In genomic region chr2:30132801-30133612, GRCm38 (mm10) we compare ENCODE assay signal across 8 mouse cellular contexts. TPM values are rescaled to one million over a fixed set of nuclear protein-coding genes. Genes with fewer than 3 reads are reported as not detected.
A peak's percentile ranks its signal among the peaks of the same experiment; 100 is the strongest.
DNase-seq lines count a peak whose midpoint lies in the region; ATAC-seq and TF ChIP-seq lines count a peak whose summit lies in the region.

No protein-coding gene starts in this region.

- peaks cover 9% of the 10 kb centered on the region for H3K36me3 ChIP-seq in spleen, adult 2 months (ENCODE audit: control insufficient read depth, insufficient read depth, low read length)
- H3K36me3 ChIP-seq in hindbrain, embryonic 11.5 days (ENCODE audit: control insufficient read depth, insufficient read depth, low read length) = peaks cover 2% of the 10 kb centered on the region; the same call in 1 of the 2 replicates
- peaks cover 27% of the 10 kb centered on the region for H3K36me3 ChIP-seq in limb, embryonic 15.5 days
- peaks cover 5% of the 10 kb centered on the region; the same call in 1 of the 2 replicates for H3K36me3 ChIP-seq in midbrain, postnatal 0 days (ENCODE audit: insufficient read depth, low read length)

- no peaks in the 10 kb centered on the region for H3K9me3 ChIP-seq in hindbrain, embryonic 11.5 days (ENCODE audit: control insufficient read depth, low read length)
- no peaks in the 10 kb centered on the region for H3K9me3 ChIP-seq in limb, embryonic 15.5 days
- no peaks in the 10 kb centered on the region for H3K9me3 ChIP-seq in midbrain, postnatal 0 days (ENCODE audit: low read length)

- no peaks in the 10 kb centered on the region for H3K27me3 ChIP-seq in spleen, adult 2 months (ENCODE audit: control insufficient read depth, insufficient read depth, low read length)
- H3K27me3 ChIP-seq in hindbrain, embryonic 11.5 days (ENCODE audit: control insufficient read depth, insufficient read depth, low read length) = no peaks in the 10 kb centered on the region
- no peaks in the 10 kb centered on the region for H3K27me3 ChIP-seq in limb, embryonic 15.5 days
- no peaks in the 10 kb centered on the region for H3K27me3 ChIP-seq in midbrain, postnatal 0 days (ENCODE audit: insufficient read depth, low read length)

- no peak for TF ChIP-seq POLR2A in spleen, adult 2 months (IDR thresholded peaks at IDR 0.05; ENCODE audit: low read depth, low read length)

- no peak for DNase-seq in spleen, adult 2 months (ENCODE audit: low read depth in 1 of 2, low spot score in 2 of 2)
- DNase-seq in spleen, postnatal 4 days (ENCODE audit: low spot score in 2 of 2) = no peak
- DNase-seq in hindbrain, embryonic 11.5 days (ENCODE audit: low spot score) = no peak
- DNase-seq in midbrain, postnatal 0 days (ENCODE audit: low spot score) = peak; percentile 15
- no peak for DNase-seq in right cerebral cortex, adult 2 months (ENCODE audit: low spot score in 2 of 2)
- DNase-seq in c-Kit-positive CD71-positive TER-119-positive erythroid progenitor cells, embryonic 14.5 days (ENCODE audit: low spot score) = no peak

- TF ChIP-seq CTCF in spleen, adult 2 months (IDR thresholded peaks at IDR 0.05; ENCODE audit: extremely low read depth, insufficient read depth, insufficient read length, insufficient replicate concordance) = no peak
- no peak for TF ChIP-seq CTCF in midbrain, postnatal 0 days (IDR thresholded peaks at IDR 0.05)

- peaks cover 8% of the 10 kb centered on the region; the same call in 1 of the 2 replicates for H3K4me1 ChIP-seq in spleen, adult 2 months (ENCODE audit: control insufficient read depth, insufficient read depth, insufficient read length)
- H3K4me1 ChIP-seq in hindbrain, embryonic 11.5 days (replicated peaks; ENCODE audit: control insufficient read depth, insufficient read depth, low read length) = peaks cover 6% of the 10 kb centered on the region; the same call in 1 of the 2 replicates
- peaks cover 26% of the 10 kb centered on the region for H3K4me1 ChIP-seq in limb, embryonic 15.5 days
- H3K4me1 ChIP-seq in midbrain, postnatal 0 days (ENCODE audit: insufficient read depth, low read length) = peaks cover 11% of the 10 kb centered on the region; the same call in 1 of the 2 replicates

- H3K4me3 ChIP-seq in spleen, adult 2 months (ENCODE audit: extremely low read depth, insufficient read depth, insufficient read length) = peak overlapping the region; percentile 89
- peak overlapping the region; percentile 83 for H3K4me3 ChIP-seq in hindbrain, embryonic 11.5 days (ENCODE audit: low read depth, low read length)
- peak overlapping the region; percentile 94 for H3K4me3 ChIP-seq in limb, embryonic 15.5 days
- H3K4me3 ChIP-seq in midbrain, postnatal 0 days (ENCODE audit: low read depth, low read length) = peak overlapping the region; percentile 78

- peak overlapping the region; percentile 89 for H3K4me2 ChIP-seq in hindbrain, embryonic 11.5 days (replicated peaks; ENCODE audit: low read depth, low read length)
- peak overlapping the region; percentile 80 for H3K4me2 ChIP-seq in limb, embryonic 15.5 days
- H3K4me2 ChIP-seq in midbrain, postnatal 0 days (ENCODE audit: low read depth, low read length, poor library complexity, severe bottlenecking) = peak overlapping the region; percentile 90

- peak overlapping the region; percentile 75 for H3K27ac ChIP-seq in spleen, adult 2 months (ENCODE audit: insufficient read depth, low read length)
- no peak overlapping the region for H3K27ac ChIP-seq in hindbrain, embryonic 11.5 days (ENCODE audit: low read depth, low read length)
- peak overlapping the region; percentile 88 for H3K27ac ChIP-seq in limb, embryonic 15.5 days
- H3K27ac ChIP-seq in midbrain, postnatal 0 days (ENCODE audit: low read depth, low read length) = peak overlapping the region; percentile 7; the same call in 1 of the 2 replicates

- ATAC-seq in erythroblast, adult 5-6 weeks (replicated peaks; ENCODE audit: low FRiP score, poor library complexity, severe bottlenecking) = peak; percentile 10
- peak; percentile 58 for ATAC-seq in hindbrain, embryonic 11.5 days (ENCODE audit: low FRiP score)
- ATAC-seq in limb, embryonic 15.5 days (ENCODE audit: insufficient number of reproducible peaks, low FRiP score, low TSS enrichment, low read depth) = peak; percentile 20; the same call in 1 of the 2 replicates
- ATAC-seq in midbrain, postnatal 0 days (ENCODE audit: low FRiP score) = no peak

- peak overlapping the region; percentile 38 for H3K9ac ChIP-seq in hindbrain, embryonic 11.5 days (ENCODE audit: low read depth, low read length)
- peak overlapping the region; percentile 86; the same call in 1 of the 2 replicates for H3K9ac ChIP-seq in limb, embryonic 15.5 days
- no peak overlapping the region for H3K9ac ChIP-seq in midbrain, postnatal 0 days (replicated peaks; ENCODE audit: low read length, poor library complexity, severe bottlenecking)

- 41% methylated on average over 16 of the region's 16 CpGs for WGBS in spleen, adult 2 months
- 29% methylated on average over 16 of the region's 16 CpGs for WGBS in hindbrain, embryonic 11.5 days
- WGBS in limb, embryonic 15.5 days = 11% methylated on average over 16 of the region's 16 CpGs
- WGBS in midbrain, postnatal 0 days = 21% methylated on average over 16 of the region's 16 CpGs

RNA-seq across cellular contexts. Expression of gene Tbc1d13, which starts 0.5 kb away (rescaled TPM):
- polyA plus RNA-seq in spleen, adult 2 months (2012; rRNA removed) = 48.5 and 50.9 TPM in 2 replicates
- total RNA-seq in erythroblast, adult 5-6 weeks (2015; ENCODE audit: low replicate concordance) = 20.0 and 20.3 TPM in 2 replicates
- total RNA-seq in erythroblast, adult 5-6 weeks (2017; ENCODE audit: low replicate concordance) = 8.6 and 9.9 TPM in 2 replicates
- polyA plus RNA-seq in hindbrain, embryonic 11.5 days (2014; fragmentation: Nextera tagmentation; extraction: Ambion mirVana) = 16.3 and 20.6 TPM in 2 replicates
- 5.5 and 8.0 TPM in 2 replicates for polyA plus RNA-seq in limb, embryonic 15.5 days (2015; fragmentation: Nextera tagmentation; extraction: Ambion mirVana)
- 141 and 168 TPM in 2 replicates for total RNA-seq in midbrain, postnatal 0 days (2014; rRNA removed)
- 8.1 and 10.6 TPM in 2 replicates for polyA plus RNA-seq in midbrain, postnatal 0 days (2015; fragmentation: Nextera tagmentation; extraction: Ambion mirVana)

RNA-seq across cellular contexts. Expression of gene Zer1, which starts 8.6 kb away (rescaled TPM):
- 59.0 and 78.3 TPM in 2 replicates for polyA plus RNA-seq in spleen, adult 2 months (2012; rRNA removed)
- 10.2 and 10.4 TPM in 2 replicates for total RNA-seq in erythroblast, adult 5-6 weeks (2015; ENCODE audit: low replicate concordance)
- total RNA-seq in erythroblast, adult 5-6 weeks (2017; ENCODE audit: low replicate concordance) = 12.8 and 17.0 TPM in 2 replicates
- 6.5 and 9.3 TPM in 2 replicates for polyA plus RNA-seq in hindbrain, embryonic 11.5 days (2014; fragmentation: Nextera tagmentation; extraction: Ambion mirVana)
- 6.5 and 8.6 TPM in 2 replicates for polyA plus RNA-seq in limb, embryonic 15.5 days (2015; fragmentation: Nextera tagmentation; extraction: Ambion mirVana)
- 88.2 and 93.2 TPM in 2 replicates for total RNA-seq in midbrain, postnatal 0 days (2014; rRNA removed)
- polyA plus RNA-seq in midbrain, postnatal 0 days (2015; fragmentation: Nextera tagmentation; extraction: Ambion mirVana) = 12.3 and 14.7 TPM in 2 replicates

RNA-seq across cellular contexts. Expression of gene Endog, which starts 38.3 kb away (rescaled TPM):
- 19.4 and 33.0 TPM in 2 replicates for polyA plus RNA-seq in spleen, adult 2 months (2012; rRNA removed)
- 2.7 TPM in 1 of 2 replicates, not detected in the other for total RNA-seq in erythroblast, adult 5-6 weeks (2015; ENCODE audit: low replicate concordance)
- 2.2 and 3.0 TPM in 2 replicates for total RNA-seq in erythroblast, adult 5-6 weeks (2017; ENCODE audit: low replicate concordance)
- polyA plus RNA-seq in hindbrain, embryonic 11.5 days (2014; fragmentation: Nextera tagmentation; extraction: Ambion mirVana) = 15.3 and 15.6 TPM in 2 replicates
- 14.8 and 17.0 TPM in 2 replicates for polyA plus RNA-seq in limb, embryonic 15.5 days (2015; fragmentation: Nextera tagmentation; extraction: Ambion mirVana)
- total RNA-seq in midbrain, postnatal 0 days (2014; rRNA removed) = 43.7 and 51.3 TPM in 2 replicates
- 38.9 and 42.2 TPM in 2 replicates for polyA plus RNA-seq in midbrain, postnatal 0 days (2015; fragmentation: Nextera tagmentation; extraction: Ambion mirVana)

RNA-seq across cellular contexts. Expression of gene Zdhhc12, which starts 39.6 kb away (rescaled TPM):
- polyA plus RNA-seq in spleen, adult 2 months (2012; rRNA removed) = 56.2 and 92.3 TPM in 2 replicates
- 7.9 TPM in 1 of 2 replicates, not detected in the other for total RNA-seq in erythroblast, adult 5-6 weeks (2015; ENCODE audit: low replicate concordance)
- 0.85 and 2.9 TPM in 2 replicates for total RNA-seq in erythroblast, adult 5-6 weeks (2017; ENCODE audit: low replicate concordance)
- 27.4 and 32.2 TPM in 2 replicates for polyA plus RNA-seq in hindbrain, embryonic 11.5 days (2014; fragmentation: Nextera tagmentation; extraction: Ambion mirVana)
- 21.1 and 21.6 TPM in 2 replicates for polyA plus RNA-seq in limb, embryonic 15.5 days (2015; fragmentation: Nextera tagmentation; extraction: Ambion mirVana)
- 17.7 and 30.7 TPM in 2 replicates for total RNA-seq in midbrain, postnatal 0 days (2014; rRNA removed)
- polyA plus RNA-seq in midbrain, postnatal 0 days (2015; fragmentation: Nextera tagmentation; extraction: Ambion mirVana) = 23.8 and 28.9 TPM in 2 replicates

RNA-seq across cellular contexts. Expression of gene Spout1, which starts 45.3 kb away (rescaled TPM):
- polyA plus RNA-seq in spleen, adult 2 months (2012; rRNA removed) = 19.1 and 23.3 TPM in 2 replicates
- 0.58 and 6.7 TPM in 2 replicates for total RNA-seq in erythroblast, adult 5-6 weeks (2015; ENCODE audit: low replicate concordance)
- total RNA-seq in erythroblast, adult 5-6 weeks (2017; ENCODE audit: low replicate concordance) = 5.2 and 8.7 TPM in 2 replicates
- polyA plus RNA-seq in hindbrain, embryonic 11.5 days (2014; fragmentation: Nextera tagmentation; extraction: Ambion mirVana) = 62.1 and 65.9 TPM in 2 replicates
- 75.0 and 75.2 TPM in 2 replicates for polyA plus RNA-seq in limb, embryonic 15.5 days (2015; fragmentation: Nextera tagmentation; extraction: Ambion mirVana)
- 38.4 and 47.6 TPM in 2 replicates for total RNA-seq in midbrain, postnatal 0 days (2014; rRNA removed)
- 55.9 and 60.8 TPM in 2 replicates for polyA plus RNA-seq in midbrain, postnatal 0 days (2015; fragmentation: Nextera tagmentation; extraction: Ambion mirVana)
